Mouse (Mus musculus) left cerebral cortex, postnatal 4 days (tissue): ENCODE measurements around the gene Gmpr2. TPM values are rescaled to one million over a fixed set of nuclear protein-coding genes. Genes with fewer than 3 reads are reported as not detected.

ENCODE experiments used
- DNase-seq: peaks from one replicate; pipeline ENCODE4 v3.0.0-alpha.2; 2022
- intact Hi-C: fragments of 180-260 bp; cut with DNase I; formaldehyde crosslinking; loops from one replicate; pipeline ENCODE4 v1.15.1; 2025
- total RNA-seq, 2 experiments: library from RNA; stranded (reverse); gene quantifications; 2 replicates each; pipeline ENCODE4 v1.2.3; 2021

Gmpr2 gene
- total RNA-seq, 2 experiments from 2014 or later: 33.8 to 35.4 TPM

DNA sequence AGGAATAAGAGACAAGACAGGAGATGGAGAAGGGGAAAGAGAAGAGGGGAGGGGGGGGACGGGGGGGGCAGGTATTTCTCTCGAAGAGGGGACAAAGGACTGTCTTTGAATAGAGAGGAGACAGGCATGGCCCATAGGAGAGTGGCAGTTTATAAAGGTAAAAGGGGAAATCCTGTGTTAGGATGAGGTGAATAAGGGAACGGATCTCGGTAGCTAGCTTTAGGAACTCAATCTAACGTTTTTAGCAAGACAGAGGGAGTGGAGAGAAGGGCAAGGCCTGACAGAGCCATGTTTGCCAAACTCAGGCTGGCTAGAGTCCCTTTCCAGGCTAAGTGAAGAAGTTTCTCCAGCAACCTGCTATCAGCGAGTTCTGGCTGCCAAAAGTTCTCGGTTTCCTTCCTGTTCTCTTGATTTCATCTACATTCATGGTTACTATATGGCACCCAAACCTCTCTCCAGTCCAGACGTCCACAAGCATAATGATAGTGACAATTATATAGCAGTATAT, 50.8 kb downstream of the Gmpr2 start:
- no peak for DNase-seq
- intact Hi-C loops: no loop called here

GRCm38 (mm10) chr14:55723433-55723832, 51.7 kb downstream of the Gmpr2 start:
- DNase-seq: no peak
- intact Hi-C loops: no loop called here

DNA sequence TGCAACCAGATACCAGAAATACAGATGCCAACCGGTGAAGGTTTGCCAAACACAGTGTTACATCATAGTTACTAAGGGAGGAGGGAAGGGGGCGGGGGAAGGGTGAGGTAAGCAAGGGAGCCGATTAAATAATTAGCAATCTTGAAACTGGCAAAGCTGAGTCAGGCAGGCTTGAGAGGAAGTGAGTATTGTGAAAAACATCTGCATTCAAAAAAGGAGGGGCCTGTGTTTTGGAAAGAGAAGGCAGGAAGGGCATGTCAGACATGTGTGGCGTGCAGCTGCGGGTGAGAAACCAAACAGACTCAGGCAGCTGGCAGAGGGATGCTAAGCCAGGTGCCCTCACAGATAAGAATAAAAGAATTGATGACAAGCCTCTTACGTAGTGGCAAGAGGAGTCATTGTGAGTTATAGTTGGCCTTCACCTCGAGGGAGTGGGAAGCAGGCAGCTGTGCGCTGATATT, 52.7 kb downstream of the Gmpr2 start:
- intact Hi-C loops: no loop called here
- DNase-seq: no peak

DNA sequence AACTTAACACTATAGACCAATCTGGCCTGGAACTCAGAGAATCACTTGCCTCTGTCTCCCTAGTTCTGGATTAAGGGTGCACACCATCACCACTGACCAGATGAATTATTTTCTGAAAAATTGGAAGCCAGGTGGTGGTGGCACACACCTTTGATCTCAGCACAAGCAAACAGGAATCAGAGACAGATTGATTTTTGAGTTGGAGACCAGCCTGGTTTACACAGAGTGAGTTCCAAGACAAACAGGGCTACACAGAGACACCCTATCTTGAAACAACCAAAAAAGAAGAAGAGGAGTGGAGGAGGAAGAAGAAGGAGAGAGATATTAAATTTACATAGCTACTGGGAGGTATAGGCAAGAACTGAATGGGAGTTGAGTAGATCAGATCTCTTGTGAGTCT, 54.5 kb downstream of the Gmpr2 start:
- intact Hi-C loops: no loop called here
- DNase-seq: no peak

DNA sequence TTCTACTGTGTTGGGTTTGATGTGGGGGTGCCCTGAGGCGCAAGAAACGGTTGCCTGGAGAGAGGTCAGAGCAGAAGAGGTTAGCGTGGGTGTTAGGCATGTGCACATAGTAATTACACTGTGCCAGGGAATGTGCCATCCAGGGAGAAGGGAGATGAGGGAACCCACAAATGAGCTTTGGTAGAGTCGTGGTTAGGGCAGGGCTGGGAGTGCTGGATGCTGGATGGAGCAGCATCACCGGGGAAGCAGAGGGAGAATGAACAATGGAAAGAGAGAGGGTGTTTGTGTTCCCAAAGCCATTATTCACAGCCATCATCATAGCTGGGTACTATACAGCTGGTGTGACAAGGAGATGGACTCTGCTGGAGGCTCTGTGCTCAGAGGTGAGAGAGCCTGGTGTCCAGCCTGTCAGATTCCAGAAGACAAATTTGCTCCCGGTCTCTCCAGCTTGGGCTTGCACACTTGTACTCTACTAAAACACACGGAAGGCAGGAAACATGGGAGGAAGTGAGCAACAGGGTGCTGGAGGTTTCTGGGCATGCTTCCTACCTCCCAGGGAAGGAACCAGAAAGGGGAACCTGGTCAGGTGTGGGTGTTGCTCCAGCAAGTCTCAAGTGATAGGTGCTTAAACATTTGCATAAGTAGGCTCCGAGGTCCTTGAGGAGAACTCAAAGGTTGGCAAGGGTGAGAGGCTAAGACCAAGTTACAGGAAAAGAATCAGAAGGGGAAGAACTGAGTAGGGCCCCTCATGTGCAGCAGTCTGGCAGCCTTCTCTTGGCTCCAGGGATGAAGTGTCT, 56.3 kb downstream of the Gmpr2 start:
- no peak for DNase-seq
- intact Hi-C loops: no loop called here

Other genes starting within 250 kb of the Gmpr2 start
- 10 to 100 TPM; 13.6 to 14.9 TPM for gene Dhrs4, start 193.2 kb upstream of the Gmpr2 start, total RNA-seq
- 100 to 1,000 TPM; 151 to 183 TPM for gene Carmil3, start 181.3 kb upstream of the Gmpr2 start, total RNA-seq
- gene Cpne6, start 161.5 kb upstream of the Gmpr2 start, total RNA-seq: 10 to 100 TPM; 53.1 to 61.7 TPM
- gene Nrl, start 147.0 kb upstream of the Gmpr2 start, total RNA-seq: under 1 TPM; 0.20 to 0.42 TPM
- 10 to 100 TPM; 13.6 to 14.3 TPM for gene Pck2, start 131.7 kb upstream of the Gmpr2 start, total RNA-seq
- gene Dcaf11, start 111.9 kb upstream of the Gmpr2 start, total RNA-seq: 10 to 100 TPM; 61.2 to 66.4 TPM
- gene A730061H03Rik, start 111.5 kb upstream of the Gmpr2 start, total RNA-seq: not detected
- gene Fitm1, start 96.3 kb upstream of the Gmpr2 start, total RNA-seq: not detected
- 100 to 1,000 TPM; 111 to 112 TPM for gene Psme1, start 93.8 kb upstream of the Gmpr2 start, total RNA-seq
- gene Emc9, start 86.6 kb upstream of the Gmpr2 start, total RNA-seq: 10 to 100 TPM; 27.8 to 36.4 TPM
- 100 to 1,000 TPM in 1 of 2 experiments, 10 to 100 TPM in 1; 98.8 to 106 TPM for gene Psme2, start 80.8 kb upstream of the Gmpr2 start, total RNA-seq
- 10 to 100 TPM; 33.3 to 47.7 TPM for gene Rnf31, start 80.2 kb upstream of the Gmpr2 start, total RNA-seq
- 10 to 100 TPM; 11.5 to 15.7 TPM for gene Irf9, start 68.4 kb upstream of the Gmpr2 start, total RNA-seq
- gene Rec8, start 53.9 kb upstream of the Gmpr2 start, total RNA-seq: 1 to 10 TPM; 2.6 to 3.8 TPM
- 100 to 1,000 TPM; 161 to 176 TPM for gene Ipo4, start 36.0 kb upstream of the Gmpr2 start, total RNA-seq
- gene Gm49378, start 34.0 kb upstream of the Gmpr2 start, total RNA-seq: 1 to 10 TPM; 4.0 to 4.1 TPM
- 10 to 100 TPM; 35.3 to 41.1 TPM for gene Tm9sf1, start 28.1 kb upstream of the Gmpr2 start, total RNA-seq
- 1 to 10 TPM; 1.2 to 2.4 TPM for gene Tssk4, start 21.8 kb upstream of the Gmpr2 start, total RNA-seq
- gene Mdp1, start 11.4 kb upstream of the Gmpr2 start, total RNA-seq: 10 to 100 TPM; 44.6 to 44.7 TPM
- gene Nedd8, start 183 bp downstream of the Gmpr2 start, total RNA-seq: 100 to 1,000 TPM; 347 to 384 TPM
- 10 to 100 TPM; 11.8 to 15.6 TPM for gene Tinf2, start 9.9 kb downstream of the Gmpr2 start, total RNA-seq
- under 1 TPM in 1 of 2 experiments, not detected in 1; 0.32 TPM for gene Tgm1, start 42.0 kb downstream of the Gmpr2 start, total RNA-seq
- gene Rabggta, start 50.3 kb downstream of the Gmpr2 start, total RNA-seq: 10 to 100 TPM; 55.2 to 55.8 TPM
- gene Dhrs1, start 73.7 kb downstream of the Gmpr2 start, total RNA-seq: 10 to 100 TPM; 63.2 to 75.1 TPM
- gene Nop9, start 73.8 kb downstream of the Gmpr2 start, total RNA-seq: 10 to 100 TPM; 19.5 to 20.1 TPM
- gene Cideb, start 86.5 kb downstream of the Gmpr2 start, total RNA-seq: under 1 TPM in 1 of 2 experiments, not detected in 1; 0.90 TPM
- 1 to 10 TPM in 1 of 2 experiments, under 1 TPM in 1; 0.79 to 1.0 TPM for gene Ltb4r2, start 89.5 kb downstream of the Gmpr2 start, total RNA-seq
- gene Ltb4r1, start 94.0 kb downstream of the Gmpr2 start, total RNA-seq: 1 to 10 TPM; 1.0 to 1.4 TPM
- gene Adcy4, start 112.2 kb downstream of the Gmpr2 start, total RNA-seq: 1 to 10 TPM; 4.6 to 5.2 TPM
- 1 to 10 TPM; 1.4 to 1.8 TPM for gene Ripk3, start 116.9 kb downstream of the Gmpr2 start, total RNA-seq
- gene Nfatc4, start 151.2 kb downstream of the Gmpr2 start, total RNA-seq: 1 to 10 TPM; 8.2 TPM
- 10 to 100 TPM; 39.1 to 40.9 TPM for gene Nynrin, start 182.1 kb downstream of the Gmpr2 start, total RNA-seq
- under 1 TPM; 0.44 to 0.74 TPM for gene Cbln3, start 212.5 kb downstream of the Gmpr2 start, total RNA-seq
- 10 to 100 TPM; 12.5 to 13.4 TPM for gene Khnyn, start 213.0 kb downstream of the Gmpr2 start, total RNA-seq
- gene Sdr39u1, start 228.4 kb downstream of the Gmpr2 start, total RNA-seq: 10 to 100 TPM; 63.1 to 75.9 TPM